Mouse (Mus musculus) large intestine, adult 2 months (tissue): ENCODE data around the gene Josd1. TPM values are rescaled to one million over a fixed set of nuclear protein-coding genes. Genes with fewer than 3 reads are reported as not detected.

Source experiments
- DNase-seq: peaks from one replicate; pipeline ENCODE4 v3.0.0-alpha.2; 2012; ENCODE audit warnings: low read depth, low spot score
- WGBS: fragments of 180-500 bp; shearing (Covaris S2); methylation state at CpG from one replicate; pipeline ENCODE4 v1.1.7; 2018; 5-methylcytosine and 5-hydroxymethylcytosine counted together
- polyA plus RNA-seq: library from polyadenylated mRNA; depleted of rRNA; stranded (reverse); fragments of >200 nt; gene quantifications from 2 replicates; pipeline ENCODE4 v1.2.3, GENCODE M21; 2012; rRNA removed

The Josd1 gene
- polyA plus RNA-seq = 14.9 and 15.9 TPM in 2 replicates

- WGBS = under 1% methylated on average over 72 of the region's 72 CpGs
- DNase-seq = no peak
Measured at GRCm38 (mm10) chr15:79687646-79688267, at the start of gene Josd1. Josd1 (minus strand) TSS chr15:79687919.

GRCm38 (mm10) chr15:79734311-79734710, 46.6 kb upstream of the Josd1 start:
- no peak for DNase-seq
- 87% methylated on average over 8 of the region's 8 CpGs for WGBS

GRCm38 (mm10) chr15:79733640-79734039, 45.9 kb upstream of the Josd1 start:
- DNase-seq = no peak
- 74% methylated on average over 4 of the region's 4 CpGs for WGBS

- WGBS = 96% methylated on average over 8 of the region's 8 CpGs
- no peak for DNase-seq
Measured at GRCm38 (mm10) chr15:79733192-79733591, 45.5 kb upstream of the Josd1 start.

GRCm38 (mm10) chr15:79731554-79731953, 43.8 kb upstream of the Josd1 start:
- WGBS = 93% methylated on average over 7 of the region's 7 CpGs
- DNase-seq = no peak

- no peak for DNase-seq
- WGBS = 54% methylated on average over 10 of the region's 10 CpGs
Measured at GRCm38 (mm10) chr15:79728731-79729388, 41.1 kb upstream of the Josd1 start.

- DNase-seq = no peak
- 87% methylated on average over 5 of the region's 5 CpGs for WGBS
Measured at GRCm38 (mm10) chr15:79728311-79728710, 40.6 kb upstream of the Josd1 start.

GRCm38 (mm10) chr15:79727840-79728239, 40.1 kb upstream of the Josd1 start:
- WGBS = 96% methylated on average over 6 of the region's 6 CpGs
- DNase-seq = no peak

- no peak for DNase-seq
- whole genome bisulfite sequencing = 84% methylated on average over 11 of the region's 11 CpGs
Measured at GRCm38 (mm10) chr15:79725190-79725789, 37.6 kb upstream of the Josd1 start.

- WGBS = 36% methylated on average over 1 of the region's 1 CpGs
- no peak for DNase-seq
Measured at GRCm38 (mm10) chr15:79723439-79723838, 35.7 kb upstream of the Josd1 start.

GRCm38 (mm10) chr15:79720796-79721195, 33.1 kb upstream of the Josd1 start:
- no peak for DNase-seq

GRCm38 (mm10) chr15:79720267-79720666, 32.5 kb upstream of the Josd1 start:
- WGBS = 89% methylated on average over 8 of the region's 8 CpGs
- no peak for DNase-seq

More at GRCm38 (mm10) chr15:79720796-79721195, 33.1 kb upstream of the Josd1 start:
- WGBS = 83% methylated on average over 4 of the region's 4 CpGs

- DNase-seq = no peak
- WGBS = 94% methylated on average over 6 of the region's 6 CpGs
Measured at GRCm38 (mm10) chr15:79716710-79717109, 29.0 kb upstream of the Josd1 start.

- no peak for DNase-seq
- 95% methylated on average over 7 of the region's 7 CpGs for WGBS
Measured at GRCm38 (mm10) chr15:79715646-79716045, 27.9 kb upstream of the Josd1 start.

GRCm38 (mm10) chr15:79708229-79708822, 20.6 kb upstream of the Josd1 start:
- DNase-seq = no peak
- WGBS = 93% methylated on average over 5 of the region's 5 CpGs

- DNase-seq = no peak
- 81% methylated on average over 17 of the region's 17 CpGs for WGBS
Measured at GRCm38 (mm10) chr15:79706603-79707214, 19.0 kb upstream of the Josd1 start.

GRCm38 (mm10) chr15:79697558-79698187, 10.0 kb upstream of the Josd1 start:
- 50% methylated on average over 9 of the region's 9 CpGs for WGBS
- DNase-seq = no peak

- 57% methylated on average over 6 of the region's 6 CpGs for WGBS
- DNase-seq = no peak
Measured at GRCm38 (mm10) chr15:79697011-79697410, 9.3 kb upstream of the Josd1 start.

- DNase-seq = no peak
- 90% methylated on average over 2 of the region's 2 CpGs for WGBS
Measured at GRCm38 (mm10) chr15:79696508-79696907, 8.8 kb upstream of the Josd1 start.

GRCm38 (mm10) chr15:79695516-79695915, 7.8 kb upstream of the Josd1 start:
- no peak for DNase-seq
- WGBS = 36% methylated on average over 3 of the region's 3 CpGs
